Mouse (Mus musculus) Patski (cell line): ENCODE results near the gene Camsap3. TPM values are rescaled to one million over a fixed set of nuclear protein-coding genes. Genes with fewer than 3 reads are reported as not detected.
A peak's percentile ranks its signal among the peaks of the same experiment; 100 is the strongest.
"Not testable (repeated sequence)": the region's sequence is repeated elsewhere in the genome, so short reads cannot be mapped to it uniquely, and the experiment has no call there.

Experiments
- ATAC-seq: fragments of 100-300 bp; one replicate; pipeline ENCODE4 v1.8.0; 2021
- CTCF ChIA-PET: fragments of 350-600 bp; sonication (Branson Sonifier 250); formaldehyde crosslinking; loops from one replicate; lab custom pipeline; 2022; ENCODE audit warnings: inconsistent platforms; lab: Charles Lee
- POLR2A ChIA-PET: fragments of 350-600 bp; sonication (Branson Sonifier 250); formaldehyde crosslinking; loops from one replicate; lab custom pipeline; 2022; ENCODE audit warnings: antibody characterized with exemption, inconsistent platforms; lab: Charles Lee
- DNase-seq: peaks from one replicate; pipeline ENCODE4 v3.0.0-alpha.2; 2011; ENCODE audit warnings: low read depth, low spot score
- H3K27me3 ChIP-seq: fragments of 371-371 bp; one replicate; pipeline ENCODE4 v1.5.1; 2021
- CTCF ChIP-seq: fragments of 100-300 bp; IDR thresholded peaks from one replicate; pipeline ENCODE4 v1.5.1; 2021
- in situ Hi-C: fragments of 300-500 bp; cut with MboI; formaldehyde crosslinking; loops from 3 replicates; pipeline ENCODE4 v1.11.1; 2018; ENCODE audit warnings: low pct_unique_long_range_greater_than_20kb, mixed read lengths
- polyA plus RNA-seq: library from polyadenylated mRNA; unstranded; gene quantifications from one replicate; pipeline ENCODE4 v1.2.3, GENCODE M21; 2021

Camsap3 gene
- polyA plus RNA-seq, 1 experiment from 2014 or later: 18.5 TPM

GRCm38 (mm10) chr8:3576211-3576960, 10.7 kb upstream of the Camsap3 start:
- in situ Hi-C loops: no loop called here
- CTCF ChIA-PET: interaction anchor here (0.6 kb wide), 1 partner anchor 483 kb away, joined by 3 read pairs; no protein-coding TSS in a partner anchor
- H3K27me3 ChIP-seq: no peaks in the 10 kb centered on the region
- DNase-seq (no peak), ATAC-seq (no peak)
- POLR2A ChIA-PET: no interaction called here
- TF ChIP-seq CTCF: no peak

GRCm38 (mm10) chr8:3579390-3580364, 7.4 kb upstream of the Camsap3 start:
- DNase-seq: no peak
- no peak for ATAC-seq
- H3K27me3 ChIP-seq: no peaks in the 10 kb centered on the region
- TF ChIP-seq CTCF: no peak
- POLR2A ChIA-PET: interaction anchor here (0.9 kb wide), 1 partner anchor 110 kb away, joined by 3 read pairs; no protein-coding TSS in a partner anchor
- in situ Hi-C loops: no loop called here
- CTCF ChIA-PET: interaction anchor here (0.9 to 1.5 kb wide), 4 partner anchors 8 to 96 kb away, joined by 3 to 5 read pairs (median 3); partner anchors contain the start of gene Trappc5

- H3K27me3 ChIP-seq, DNase-seq, ATAC-seq, in situ Hi-C loops, POLR2A ChIA-PET: not testable (repeated sequence)
- CTCF ChIA-PET: interaction anchor here (1.2 to 1.3 kb wide), 2 partner anchors 23 to 28 kb away, joined by 3 to 6 read pairs; no protein-coding TSS in a partner anchor
Measured at GRCm38 (mm10) chr8:3581961-3582360, 5.1 kb upstream of the Camsap3 start.

GRCm38 (mm10) chr8:3586452-3586851, 641 bp upstream of the Camsap3 start:
- in situ Hi-C loops: no loop called here
- TF ChIP-seq CTCF: no peak
- ATAC-seq (no peak), DNase-seq (no peak)
- ChIA-PET CTCF (interaction anchor here (1.4 kb wide), 1 partner anchor 86 kb away, joined by 3 read pairs; the partner anchor contains the start of gene Fcor), POLR2A (no interaction called here)
- H3K27me3 ChIP-seq: no peaks in the 10 kb centered on the region

GRCm38 (mm10) chr8:3587391-3588257, 531 bp downstream of the Camsap3 start:
- TF ChIP-seq CTCF: no peak
- DNase-seq (no peak), ATAC-seq (peak; percentile 73)
- ChIA-PET POLR2A (interaction anchor here (1.3 kb wide), 1 partner anchor 12 kb away, joined by 3 read pairs; no protein-coding TSS in a partner anchor), CTCF (interaction anchor here (1.4 kb wide), 1 partner anchor 85 kb away, joined by 3 read pairs; the partner anchor contains the start of gene Fcor)
- in situ Hi-C loops: no loop called here
- no peaks in the 10 kb centered on the region for H3K27me3 ChIP-seq

- TF ChIP-seq CTCF: no peak
- ATAC-seq: peak; percentile 26
- POLR2A ChIA-PET: interaction anchor here (1.3 kb wide), 1 partner anchor 11 kb away, joined by 3 read pairs; no protein-coding TSS in a partner anchor
- H3K27me3 ChIP-seq: no peaks in the 10 kb centered on the region
- DNase-seq: no peak
- in situ Hi-C loops: no loop called here
- CTCF ChIA-PET: no interaction called here
Measured at GRCm38 (mm10) chr8:3588258-3588633, 1.2 kb downstream of the Camsap3 start.

GRCm38 (mm10) chr8:3593470-3593869, 6.4 kb downstream of the Camsap3 start:
- ChIA-PET CTCF (no interaction called here), POLR2A (no interaction called here)
- TF ChIP-seq CTCF: no peak
- DNase-seq (no peak), ATAC-seq (no peak)
- H3K27me3 ChIP-seq: no peaks in the 10 kb centered on the region
- in situ Hi-C loops: no loop called here

GRCm38 (mm10) chr8:3594466-3594865, 7.4 kb downstream of the Camsap3 start:
- no peak for ATAC-seq
- ChIA-PET POLR2A (no interaction called here), CTCF (no interaction called here)
- DNase-seq: no peak
- in situ Hi-C loops: no loop called here
- H3K27me3 ChIP-seq: no peaks in the 10 kb centered on the region
- no peak for TF ChIP-seq CTCF

GRCm38 (mm10) chr8:3598054-3598453, 11.0 kb downstream of the Camsap3 start:
- no peak for DNase-seq
- no peaks in the 10 kb centered on the region for H3K27me3 ChIP-seq
- ATAC-seq: no peak
- ChIA-PET POLR2A (no interaction called here), CTCF (interaction anchor here (1.2 to 1.7 kb wide), 4 partner anchors 10 to 30 kb away, joined by 3 read pairs; no protein-coding TSS in a partner anchor)
- in situ Hi-C loops: no loop called here
- TF ChIP-seq CTCF: no peak
